Mouse (Mus musculus): ENCODE measurements around the gene Clpp. TPM values are rescaled to one million over a fixed set of nuclear protein-coding genes. Genes with fewer than 3 reads are reported as not detected.

Gene Clpp
- polyA plus RNA-seq, 1 experiment from 2014 or later: 177 TPM

DNA sequence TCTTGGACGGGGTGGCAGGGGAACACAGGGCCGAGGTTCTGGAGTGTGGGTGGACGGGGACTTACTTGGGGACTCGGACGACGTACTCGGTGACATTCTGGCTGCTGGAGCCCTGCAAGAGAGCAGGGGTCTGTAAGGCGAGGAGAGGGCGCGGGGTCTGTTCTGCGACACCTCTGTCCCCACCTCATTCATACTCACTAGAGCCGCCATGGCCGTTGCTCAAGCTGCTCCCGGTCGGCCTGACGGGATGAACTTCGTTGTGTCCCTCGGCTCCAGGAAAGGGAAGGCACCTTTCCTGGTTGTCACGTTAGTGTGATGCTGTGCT is 20.8 kb downstream of the Clpp start:
- Histone ChIP-seq H3K27me3 (replicated peaks) (no peaks in the 10 kb centered on the region; the same call in 1 of the 2 replicates), H3K9me3 (replicated peaks) (no peaks in the 10 kb centered on the region)
- under 1% methylated on average over 19 of the region's 19 CpGs for WGBS

DNA sequence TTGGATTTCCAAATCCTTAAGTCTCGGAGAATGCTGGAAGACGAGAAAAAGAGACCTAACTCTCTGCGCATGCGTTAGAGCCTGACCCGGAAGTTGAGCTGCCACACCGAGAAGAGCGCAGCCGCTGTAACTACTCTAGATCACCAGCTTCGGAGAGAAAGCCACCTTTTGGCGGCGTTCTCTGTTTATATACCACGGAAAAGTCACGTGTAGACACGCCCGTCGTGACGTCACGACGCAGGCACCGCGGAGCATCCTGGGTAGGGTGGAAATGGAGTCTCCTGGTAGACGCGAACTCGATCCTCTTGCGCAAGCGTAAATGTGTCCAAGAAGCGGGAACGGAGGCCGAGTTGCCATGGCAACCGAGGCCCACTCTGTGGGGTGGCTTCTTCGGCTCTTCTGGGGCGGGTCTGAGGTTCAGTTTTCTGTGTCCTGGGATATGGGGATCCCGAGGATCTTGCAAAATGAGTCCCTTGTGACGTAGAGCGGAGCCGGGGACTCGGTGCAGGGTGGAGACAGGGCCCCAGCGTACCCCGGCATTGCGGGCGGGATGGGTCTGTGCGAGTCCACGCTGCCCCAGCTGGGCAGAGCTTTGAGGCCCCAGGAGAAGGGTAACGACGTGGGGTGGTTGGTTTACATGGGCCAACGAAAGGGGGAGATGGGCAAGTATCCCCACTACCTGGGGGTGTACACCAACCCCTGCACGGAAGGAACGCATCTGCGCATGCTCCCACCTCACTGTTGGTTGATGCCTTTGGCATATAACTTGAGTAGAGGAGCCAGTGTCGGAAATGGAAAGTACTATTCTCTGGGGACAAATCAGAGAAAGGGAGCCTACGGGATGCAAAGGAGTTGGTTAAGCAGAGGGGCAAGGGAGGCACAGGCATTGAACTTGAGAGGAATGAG is 21.4 kb downstream of the Clpp start, which contains the start of the genes Gtf2f1 and Gm17949:
Gene Gtf2f1, minus strand, starts transcription at position 53 of the 906 bp plus-strand sequence.
Gene Gm17949, plus strand, starts transcription at position 234 of the 906 bp plus-strand sequence.
- Histone ChIP-seq H3K4me2 (peak within 1 kb of the TSS; percentile 90), H3K36me3 (peaks cover 28% of the 10 kb centered on the region), H3K4me1 (peaks cover 26% of the 10 kb centered on the region), H3K4me3 (replicated peaks) (peak within 1 kb of the TSS; percentile 83), H3K27me3 (replicated peaks) (no peaks in the 10 kb centered on the region; the same call in 1 of the 2 replicates), H3K9me3 (replicated peaks) (no peaks in the 10 kb centered on the region), H3K27ac (replicated peaks) (peak within 1 kb of the TSS; percentile 98), H3K9ac (replicated peaks) (peak within 1 kb of the TSS; percentile 84)
- peak; percentile 94 for ATAC-seq (ENCODE audit: low FRiP score)
- under 1% methylated on average over 51 of the region's 51 CpGs for WGBS

More for the DNA sequence above, 20.8 kb downstream of the Clpp start:
- Histone ChIP-seq H3K27ac (replicated peaks) (peak overlapping the region; percentile 84), H3K9ac (replicated peaks) (peak overlapping the region; percentile 77), H3K36me3 (peaks cover 34% of the 10 kb centered on the region), H3K4me2 (peak overlapping the region; percentile 90), H3K4me3 (replicated peaks) (peak overlapping the region; percentile 83), H3K4me1 (peaks cover 26% of the 10 kb centered on the region)
- peak; percentile 52 for ATAC-seq (ENCODE audit: low FRiP score)

DNA sequence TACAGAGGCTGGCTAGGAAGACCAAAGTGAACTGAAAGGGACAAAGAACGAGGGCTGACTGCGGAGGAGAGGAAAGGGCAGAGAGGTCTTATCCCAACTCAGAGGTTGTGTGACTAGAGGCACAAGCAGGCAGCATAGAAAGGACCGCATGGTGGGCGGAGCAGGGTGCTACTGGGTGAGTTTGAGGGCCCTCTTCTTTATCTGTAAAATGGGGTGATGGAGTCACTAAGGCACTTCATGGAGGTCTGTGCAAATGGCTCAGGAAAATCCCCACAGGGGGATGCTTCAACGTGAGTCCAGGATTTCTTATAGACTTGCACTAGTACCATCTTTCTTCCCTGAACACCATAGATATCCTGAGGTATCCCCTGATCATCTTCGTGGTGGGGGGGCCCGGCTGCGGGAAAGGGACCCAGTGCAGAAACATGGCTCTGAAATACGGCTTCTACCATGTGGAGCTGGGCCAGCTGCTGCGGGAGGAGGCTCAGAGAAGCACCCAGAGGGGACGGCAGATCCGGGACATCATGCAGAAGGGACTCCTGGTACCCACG is 22.2 kb downstream of the Clpp start:
- peaks cover 26% of the 10 kb centered on the region for H3K4me1 ChIP-seq
- H3K4me2 ChIP-seq: peak overlapping the region; percentile 88
- WGBS: 76% methylated on average over 13 of the region's 13 CpGs
- peak overlapping the region; percentile 83 for H3K4me3 ChIP-seq (replicated peaks)
- ATAC-seq (ENCODE audit: low FRiP score): peak; percentile 1; the same call in 1 of the 2 replicates
- H3K9me3 ChIP-seq (replicated peaks): no peaks in the 10 kb centered on the region
- no peaks in the 10 kb centered on the region; the same call in 1 of the 2 replicates for H3K27me3 ChIP-seq (replicated peaks)
- H3K27ac ChIP-seq (replicated peaks): peak overlapping the region; percentile 98
- peak overlapping the region; percentile 84 for H3K9ac ChIP-seq (replicated peaks)
- H3K36me3 ChIP-seq: peaks cover 20% of the 10 kb centered on the region

- H3K9ac ChIP-seq (replicated peaks): no peak overlapping the region
- H3K27me3 ChIP-seq (replicated peaks): no peaks in the 10 kb centered on the region
- no peaks in the 10 kb centered on the region for H3K9me3 ChIP-seq (replicated peaks)
- H3K36me3 ChIP-seq: peaks cover 51% of the 10 kb centered on the region
- no peak for ATAC-seq (ENCODE audit: low FRiP score)
- H3K4me1 ChIP-seq: no peaks in the 10 kb centered on the region
- H3K27ac ChIP-seq (replicated peaks): no peak overlapping the region
- WGBS: 87% methylated on average over 2 of the region's 2 CpGs
- H3K4me3 ChIP-seq (replicated peaks): no peak overlapping the region
- no peak overlapping the region for H3K4me2 ChIP-seq
These were observed 29.6 kb downstream of the Clpp start for GRCm38 (mm10) chr17:57019693-57020092.

GRCm38 (mm10) chr17:57020960-57021359 is 30.9 kb downstream of the Clpp start:
- no peak overlapping the region for H3K9ac ChIP-seq (replicated peaks)
- H3K36me3 ChIP-seq: peaks cover 64% of the 10 kb centered on the region
- no peaks in the 10 kb centered on the region for H3K4me1 ChIP-seq
- WGBS: 94% methylated on average over 5 of the region's 5 CpGs
- no peaks in the 10 kb centered on the region for H3K27me3 ChIP-seq (replicated peaks)
- no peaks in the 10 kb centered on the region for H3K9me3 ChIP-seq (replicated peaks)
- H3K27ac ChIP-seq (replicated peaks): no peak overlapping the region
- H3K4me2 ChIP-seq: no peak overlapping the region
- ATAC-seq (ENCODE audit: low FRiP score): no peak
- no peak overlapping the region for H3K4me3 ChIP-seq (replicated peaks)

DNA sequence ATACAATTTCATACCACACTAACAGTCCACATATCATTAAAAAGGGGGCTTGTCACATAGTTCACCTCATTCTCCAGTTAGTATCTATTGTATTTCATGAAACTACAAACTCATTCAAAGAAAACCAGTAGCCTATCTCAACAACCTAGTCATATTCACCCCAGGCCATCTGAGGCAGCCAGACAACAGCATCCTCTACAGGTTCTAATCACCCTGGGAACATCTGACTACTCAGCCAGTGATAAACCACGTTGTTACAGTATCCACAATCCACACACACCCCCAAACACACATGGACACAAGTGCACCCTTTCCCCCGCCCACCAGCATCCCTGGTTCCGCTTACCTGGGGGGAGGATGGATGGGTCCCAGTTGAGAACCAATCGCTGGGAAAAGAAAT is 37.4 kb downstream of the Clpp start:
- ATAC-seq (ENCODE audit: low FRiP score): no peak
- WGBS: 90% methylated on average over 4 of the region's 4 CpGs
- H3K36me3 ChIP-seq: peaks cover 58% of the 10 kb centered on the region

DNA sequence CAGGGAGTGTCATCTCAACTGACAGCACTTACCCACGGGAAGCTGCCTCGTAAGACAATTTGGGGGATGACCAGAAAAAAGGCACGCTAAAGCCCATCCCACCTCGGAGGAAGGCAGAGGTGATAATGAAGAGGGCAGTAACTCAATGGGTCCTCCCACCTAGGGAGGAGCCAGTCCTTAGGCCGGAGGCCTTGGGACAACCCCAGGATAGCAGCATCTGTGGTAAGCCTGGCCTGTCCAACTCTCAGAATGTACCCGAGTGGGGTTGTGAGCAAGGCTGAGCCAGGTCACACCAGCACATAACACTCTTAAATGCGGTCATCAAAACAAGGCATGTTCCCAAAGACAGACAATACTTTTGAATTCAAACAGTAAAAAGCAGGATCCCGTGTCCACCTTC is 39.6 kb downstream of the Clpp start:
- Histone ChIP-seq H3K36me3 (peaks cover 36% of the 10 kb centered on the region), H3K4me1 (peaks cover 28% of the 10 kb centered on the region), H3K27ac (replicated peaks) (peak overlapping the region; percentile 91; the same call in 1 of the 2 replicates), H3K27me3 (replicated peaks) (no peaks in the 10 kb centered on the region), H3K4me2 (peak overlapping the region; percentile 86), H3K9ac (replicated peaks) (peak overlapping the region; percentile 93), H3K9me3 (replicated peaks) (no peaks in the 10 kb centered on the region), H3K4me3 (replicated peaks) (peak overlapping the region; percentile 64)
- 38% methylated on average over 8 of the region's 8 CpGs for WGBS
- ATAC-seq (ENCODE audit: low FRiP score): no peak

More for the DNA sequence above, 37.4 kb downstream of the Clpp start:
- no peak overlapping the region for H3K4me3 ChIP-seq (replicated peaks)
- H3K9ac ChIP-seq (replicated peaks): no peak overlapping the region
- H3K9me3 ChIP-seq (replicated peaks): no peaks in the 10 kb centered on the region
- H3K4me2 ChIP-seq: no peak overlapping the region
- peaks cover 23% of the 10 kb centered on the region for H3K4me1 ChIP-seq
- H3K27ac ChIP-seq (replicated peaks): no peak overlapping the region
- no peaks in the 10 kb centered on the region for H3K27me3 ChIP-seq (replicated peaks)

DNA sequence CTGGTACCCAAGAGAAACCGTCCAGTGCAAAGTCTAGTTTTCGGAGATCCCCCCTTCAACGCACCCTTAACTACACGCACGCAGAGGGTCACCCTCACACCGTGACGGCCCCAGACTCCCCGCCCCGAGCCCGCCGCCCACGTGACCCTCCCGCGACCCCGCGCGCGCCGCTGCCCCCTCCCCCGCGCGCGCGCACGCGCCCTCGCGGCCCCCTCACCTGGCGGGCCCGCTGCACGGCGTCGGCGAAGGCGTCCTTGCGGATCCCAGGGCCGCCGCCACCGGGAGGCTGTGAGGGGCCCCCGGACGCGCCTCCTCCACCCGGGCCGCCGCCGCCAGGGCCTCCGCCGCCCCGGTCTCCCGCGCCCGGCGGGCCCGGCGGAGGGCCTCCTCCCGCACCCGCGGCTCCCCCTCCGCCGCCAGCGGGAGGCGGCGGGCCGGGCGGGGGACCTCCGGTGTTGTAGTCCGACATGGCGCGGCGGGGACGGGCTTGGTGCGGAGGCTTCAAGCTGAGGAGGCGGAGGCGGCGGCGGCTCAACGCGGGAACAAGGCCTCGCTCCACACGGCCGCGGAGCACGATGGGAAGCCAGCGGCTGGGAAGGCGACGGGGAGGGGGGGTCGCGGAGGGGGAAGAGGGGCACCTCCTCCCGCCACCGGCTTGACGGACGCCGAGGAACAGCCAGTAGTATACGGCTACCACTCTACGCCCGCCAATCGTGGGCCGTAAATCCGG is 41.0 kb downstream of the Clpp start, which contains the start of gene Khsrp:
Gene Khsrp, minus strand, starts transcription at position 592 of the 730 bp plus-strand sequence.
- Histone ChIP-seq H3K9ac (replicated peaks) (peak within 1 kb of the TSS; percentile 93), H3K4me3 (replicated peaks) (peak within 1 kb of the TSS; percentile 64), H3K4me2 (peak within 1 kb of the TSS; percentile 86), H3K27me3 (replicated peaks) (no peaks in the 10 kb centered on the region), H3K27ac (replicated peaks) (peak within 1 kb of the TSS; percentile 91), H3K36me3 (peaks cover 22% of the 10 kb centered on the region), H3K4me1 (peaks cover 28% of the 10 kb centered on the region), H3K9me3 (replicated peaks) (no peaks in the 10 kb centered on the region)
- ATAC-seq (ENCODE audit: low FRiP score): peak; percentile 3; the same call in 1 of the 2 replicates
- WGBS: 1% methylated on average over 91 of the region's 99 CpGs

DNA sequence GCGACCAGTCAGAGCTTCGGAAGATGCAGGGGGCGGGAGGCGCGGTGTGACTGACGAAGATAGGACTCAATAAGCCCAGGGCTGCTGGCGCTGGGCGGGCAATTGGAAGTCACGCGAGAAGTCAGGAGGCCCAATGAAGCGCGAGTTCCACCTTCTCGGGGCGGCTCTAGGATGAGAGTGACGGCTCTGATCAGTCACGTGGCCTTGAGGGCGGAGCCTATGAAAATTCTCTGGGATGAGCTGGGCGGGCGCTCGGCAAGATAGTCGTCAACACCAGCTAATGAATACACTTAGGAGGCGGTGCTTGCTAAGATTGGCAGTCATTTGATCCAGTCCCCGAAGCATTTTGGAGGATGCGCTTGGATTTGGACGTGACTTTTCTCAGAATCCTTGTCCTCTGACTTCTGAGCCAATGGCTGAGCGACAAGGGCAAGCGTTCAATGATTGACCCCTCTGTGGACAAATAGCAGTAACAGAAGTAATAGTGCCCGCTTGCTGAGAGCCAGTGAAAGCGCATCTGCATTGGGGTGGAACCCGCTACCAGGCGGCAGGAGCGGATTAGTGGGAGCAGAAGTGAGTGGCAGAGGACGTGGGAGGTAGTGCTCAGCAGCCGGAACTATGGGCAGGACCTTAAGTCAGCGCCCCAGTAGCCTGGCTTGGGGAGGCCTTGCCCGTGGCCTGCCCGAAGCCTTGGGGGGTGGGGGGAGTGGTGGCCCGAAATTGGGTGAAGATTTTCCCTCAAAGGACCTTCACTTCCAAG is 41.7 kb downstream of the Clpp start:
- peak overlapping the region; percentile 64 for H3K4me3 ChIP-seq (replicated peaks)
- ATAC-seq (ENCODE audit: low FRiP score): peak; percentile 97
- under 1% methylated on average over 38 of the region's 38 CpGs for WGBS
- peak overlapping the region; percentile 52 for H3K9ac ChIP-seq (replicated peaks)
- peak overlapping the region; percentile 86 for H3K27ac ChIP-seq (replicated peaks)
- H3K9me3 ChIP-seq (replicated peaks): no peaks in the 10 kb centered on the region
- H3K27me3 ChIP-seq (replicated peaks): no peaks in the 10 kb centered on the region
- peaks cover 28% of the 10 kb centered on the region for H3K4me1 ChIP-seq
- peak overlapping the region; percentile 76 for H3K4me2 ChIP-seq
- H3K36me3 ChIP-seq: peaks cover 14% of the 10 kb centered on the region

DNA sequence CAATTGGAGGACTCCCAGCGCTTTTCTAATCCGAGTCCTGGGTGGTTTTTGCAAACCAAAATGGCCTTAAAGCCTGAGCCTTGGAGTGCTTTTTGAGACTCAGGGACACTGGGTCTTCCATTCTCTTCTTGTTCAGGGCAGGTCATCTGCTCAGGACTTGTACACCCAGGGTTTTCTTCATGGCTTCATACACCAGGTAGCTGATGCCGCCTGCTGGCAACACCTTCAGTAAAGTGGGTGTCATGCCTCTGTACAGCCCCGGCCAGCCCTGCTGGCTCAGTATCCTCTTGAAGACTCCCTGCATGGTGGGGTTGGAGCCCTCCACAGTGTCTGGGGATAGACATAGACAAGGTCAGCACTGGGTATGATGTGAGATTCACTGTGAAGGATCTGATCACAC is 42.7 kb downstream of the Clpp start:
- Histone ChIP-seq H3K4me2 (peak overlapping the region; percentile 76), H3K36me3 (peaks cover 4% of the 10 kb centered on the region), H3K9ac (replicated peaks) (0 out of 2 replicates have a peak overlapping the region, but pooled peaks have one; percentile 52), H3K4me1 (peaks cover 28% of the 10 kb centered on the region), H3K9me3 (replicated peaks) (no peaks in the 10 kb centered on the region), H3K4me3 (replicated peaks) (no peak overlapping the region), H3K27ac (replicated peaks) (peak overlapping the region; percentile 86; the same call in 1 of the 2 replicates), H3K27me3 (replicated peaks) (no peaks in the 10 kb centered on the region)
- 87% methylated on average over 4 of the region's 4 CpGs for WGBS
- ATAC-seq (ENCODE audit: low FRiP score): no peak
